Mouse (Mus musculus): ENCODE measurements around the gene Clstn3. TPM values are rescaled to one million over a fixed set of nuclear protein-coding genes. Genes with fewer than 3 reads are reported as not detected.
"Not testable (repeated sequence)": the region's sequence is repeated elsewhere in the genome, so short reads cannot be mapped to it uniquely, and the experiment has no call there.

Gene Clstn3
- total RNA-seq, 2 experiments from 2014 or later = 255 to 264 TPM

DNA sequence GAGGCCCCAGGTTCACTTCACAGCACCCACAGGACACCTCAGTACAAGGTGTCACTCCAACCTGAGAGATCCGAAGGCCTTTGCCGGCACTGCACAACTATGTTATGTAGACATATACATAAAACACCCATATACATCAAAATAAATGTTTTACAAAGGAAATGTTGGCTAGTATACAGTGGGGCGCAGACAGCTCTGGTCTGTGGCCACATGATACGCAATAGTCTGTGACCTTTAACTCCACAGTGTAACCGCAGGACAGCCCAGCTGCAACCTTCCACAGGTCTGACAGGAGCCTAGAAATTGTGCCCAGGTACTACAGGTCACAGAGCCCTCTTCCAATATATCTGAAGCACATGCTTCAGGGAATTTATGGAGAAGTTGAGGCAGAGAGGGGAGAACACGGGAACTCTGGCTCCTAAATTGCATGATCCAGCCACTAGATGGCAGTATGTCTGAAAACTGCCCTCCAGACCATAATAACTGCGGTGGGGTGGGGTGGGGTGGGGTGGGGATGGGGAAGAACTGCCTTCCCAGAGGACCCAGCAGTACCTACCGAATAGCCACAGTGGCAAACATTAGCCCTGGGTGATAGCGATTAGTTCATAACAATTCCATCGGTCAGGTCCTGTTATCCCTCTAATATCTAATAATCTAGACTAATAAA is 16.3 kb downstream of the Clstn3 start:
- DNase-seq = no peak

GRCm38 (mm10) chr6:124447356-124447755 is 17.2 kb downstream of the Clstn3 start:
- no peak for DNase-seq

GRCm38 (mm10) chr6:124446459-124446858 is 18.1 kb downstream of the Clstn3 start:
- DNase-seq = no peak

GRCm38 (mm10) chr6:124446024-124446423 is 18.6 kb downstream of the Clstn3 start:
- DNase-seq = no peak

DNA sequence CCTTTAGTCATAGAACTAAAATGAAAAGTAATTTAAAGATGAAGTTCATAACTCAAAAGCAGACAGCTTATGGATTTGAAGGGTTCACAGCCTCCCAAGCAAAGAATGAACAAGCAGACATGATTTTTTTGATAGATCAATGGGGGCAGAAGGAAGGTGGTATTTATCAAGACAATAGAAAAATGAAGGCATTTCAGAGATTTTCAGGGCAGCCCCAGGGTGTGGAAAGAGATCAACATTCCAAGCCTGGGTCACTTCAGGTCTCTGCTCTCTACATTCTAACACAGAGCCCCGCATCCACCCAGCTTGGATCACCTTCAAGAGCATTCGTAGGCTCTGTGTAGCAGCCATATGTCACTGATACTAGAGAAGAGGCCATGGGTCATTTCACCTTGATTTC is 21.3 kb downstream of the Clstn3 start:
- DNase-seq = no peak

- no peak for DNase-seq
Measured at GRCm38 (mm10) chr6:124436245-124436644, 28.3 kb downstream of the Clstn3 start.

DNA sequence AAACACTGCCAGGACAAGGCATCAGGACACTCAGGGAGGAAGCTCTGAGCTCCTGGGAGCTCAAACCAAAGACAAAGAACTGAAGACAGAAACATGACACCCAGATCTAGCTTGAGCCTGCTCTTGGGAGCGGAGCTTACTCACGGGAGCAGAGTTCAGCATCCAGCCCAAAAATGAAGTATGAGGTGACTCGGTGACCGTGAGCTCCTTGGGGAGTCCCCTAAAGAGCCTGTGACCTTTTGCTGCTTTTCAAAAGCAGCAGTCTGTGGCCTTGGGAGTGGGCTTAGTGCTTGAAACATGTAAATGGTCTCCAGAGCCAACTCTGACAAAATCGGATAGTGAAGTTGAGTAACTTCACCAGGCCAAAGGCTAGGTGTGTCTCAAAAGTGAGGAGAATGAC is 29.4 kb downstream of the Clstn3 start:
- DNase-seq = no peak

DNA sequence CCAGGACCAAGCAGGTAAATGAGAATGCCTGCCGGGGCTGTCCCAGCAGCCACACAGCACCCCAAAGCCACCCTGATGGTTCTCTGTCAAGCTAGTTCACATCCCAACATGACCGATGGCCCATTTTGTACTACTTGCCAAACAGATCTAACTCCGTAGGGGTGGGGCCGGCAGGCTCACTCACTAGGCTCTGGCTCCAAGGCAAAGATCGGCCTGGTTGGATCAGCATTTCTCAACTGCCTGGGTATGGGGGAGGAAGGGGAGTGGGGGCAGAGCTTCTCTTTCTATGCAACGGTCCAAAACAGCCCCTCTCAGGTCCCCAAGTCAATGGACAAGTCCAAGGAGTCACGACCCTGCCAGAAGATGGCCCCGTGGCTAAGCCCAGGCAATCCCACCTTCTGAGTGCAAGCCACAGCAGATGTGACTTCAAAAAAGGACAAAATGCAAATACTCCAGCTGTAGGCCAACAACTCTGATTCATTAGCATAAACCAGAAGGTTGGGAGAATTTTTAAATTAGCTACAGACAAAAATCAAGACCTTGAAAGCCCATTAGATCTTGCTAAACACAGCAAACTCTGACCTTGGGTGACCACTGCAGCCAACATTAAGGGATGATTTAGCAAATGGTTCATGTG is 30.8 kb downstream of the Clstn3 start:
- DNase-seq = no peak

- DNase-seq = no peak
Measured at GRCm38 (mm10) chr6:124430784-124431495, 33.7 kb downstream of the Clstn3 start.

DNA sequence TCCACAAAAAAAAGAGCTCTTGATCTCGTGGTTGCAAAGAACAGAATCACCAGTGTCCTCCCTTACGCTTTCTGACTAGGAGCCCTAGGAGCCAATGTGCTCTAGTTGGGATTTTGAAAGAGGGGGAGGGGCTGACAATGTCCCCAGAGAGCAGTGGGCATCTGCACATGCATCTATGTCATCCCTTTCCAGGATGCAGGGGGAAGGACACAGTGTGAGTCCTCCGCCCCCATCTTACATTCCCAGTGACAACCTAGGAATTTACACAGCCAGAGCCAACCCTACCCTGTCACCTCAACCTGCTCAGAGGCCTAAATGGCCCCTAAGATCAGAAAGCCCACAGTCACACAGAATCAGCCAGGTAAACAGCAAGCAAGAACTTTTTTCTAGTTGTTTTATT is 34.2 kb downstream of the Clstn3 start:
- no peak for DNase-seq

DNA sequence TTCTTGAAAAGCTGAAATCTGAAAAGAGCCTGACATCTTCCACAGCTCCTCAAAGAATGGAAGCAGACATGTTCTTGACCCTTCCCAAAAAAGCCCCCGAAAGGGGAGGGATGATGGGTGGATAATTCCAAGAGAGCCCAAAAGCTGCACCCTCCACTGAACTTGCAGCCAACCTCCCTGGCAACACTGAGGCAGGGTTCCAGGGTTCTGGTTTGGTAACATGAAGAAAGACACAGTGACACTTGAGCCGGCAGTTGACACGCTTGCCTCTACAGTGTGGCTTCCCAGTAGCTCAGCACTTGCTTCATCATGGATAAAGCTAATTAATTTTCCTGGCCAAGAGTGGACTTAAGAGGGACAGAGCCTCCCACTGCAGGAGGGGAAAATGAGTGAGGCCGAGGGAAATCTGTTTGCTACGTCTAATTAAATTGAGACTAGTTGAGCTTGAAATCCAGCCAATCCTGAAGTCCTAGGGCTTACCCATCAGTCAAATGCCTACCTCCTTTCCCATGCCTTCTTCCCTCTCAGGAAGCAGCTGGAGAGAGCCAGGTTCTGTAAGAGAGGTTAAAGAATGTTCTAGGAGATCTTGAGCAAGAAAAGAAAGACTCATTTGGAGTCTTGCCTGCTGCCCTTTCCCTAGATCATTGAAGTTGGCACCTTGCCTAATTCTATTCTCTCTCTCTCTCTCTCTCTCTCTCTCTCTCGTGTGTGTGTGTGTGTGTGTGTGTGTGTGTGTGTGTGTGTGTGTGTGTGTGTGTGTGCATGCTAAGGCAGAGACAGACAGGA is 36.6 kb downstream of the Clstn3 start:
- no peak for DNase-seq

GRCm38 (mm10) chr6:124427289-124427688 is 37.3 kb downstream of the Clstn3 start:
- DNase-seq = no peak

DNA sequence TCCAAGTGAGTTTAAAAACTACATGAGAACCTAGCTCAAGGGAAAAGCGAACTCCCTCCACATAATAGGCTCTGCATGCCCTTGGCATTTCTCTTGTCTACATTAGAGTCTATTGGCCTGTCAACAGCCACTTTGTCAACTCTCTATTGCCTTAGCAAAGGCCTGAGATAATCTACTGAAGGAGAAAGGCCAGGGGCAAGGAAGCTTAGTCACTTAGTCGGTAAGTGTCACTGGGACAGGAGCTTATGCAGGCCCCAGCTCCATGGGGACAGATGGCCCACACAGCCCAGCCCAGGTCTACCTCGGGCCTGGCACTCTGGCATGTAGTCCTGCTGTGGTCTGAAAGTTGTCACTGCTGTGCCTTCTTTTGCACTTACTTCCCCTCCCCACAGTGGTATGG is 38.0 kb downstream of the Clstn3 start:
- no peak for DNase-seq

GRCm38 (mm10) chr6:124425523-124425922 is 39.1 kb downstream of the Clstn3 start:
- no peak for DNase-seq

DNA sequence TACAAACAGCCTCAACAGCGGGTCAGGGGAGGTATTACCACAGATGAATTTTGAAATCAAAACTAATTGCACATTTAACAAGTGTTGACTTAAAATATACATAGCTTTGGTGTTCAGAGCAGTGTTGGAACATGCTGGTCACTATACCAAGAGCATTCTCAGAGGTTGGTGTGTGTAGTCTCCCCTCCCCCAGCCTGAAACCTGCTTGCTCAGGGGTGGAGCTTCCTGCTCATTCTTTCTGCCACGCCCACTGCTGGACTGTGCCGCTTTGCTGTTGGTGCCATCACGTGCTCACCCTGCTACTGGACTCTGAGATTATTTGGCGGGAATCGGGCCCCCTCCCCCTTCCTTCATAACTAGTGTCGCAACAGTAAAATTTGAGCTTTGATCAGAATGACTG is 39.6 kb downstream of the Clstn3 start:
- DNase-seq = not testable (repeated sequence)

- no peak for DNase-seq
Measured at GRCm38 (mm10) chr6:124424068-124424498, 40.5 kb downstream of the Clstn3 start.

GRCm38 (mm10) chr6:124418686-124419085 is 45.9 kb downstream of the Clstn3 start:
- DNase-seq = no peak

GRCm38 (mm10) chr6:124415347-124416088 is 49.1 kb downstream of the Clstn3 start:
- DNase-seq = peak; percentile 81 to 87

DNA sequence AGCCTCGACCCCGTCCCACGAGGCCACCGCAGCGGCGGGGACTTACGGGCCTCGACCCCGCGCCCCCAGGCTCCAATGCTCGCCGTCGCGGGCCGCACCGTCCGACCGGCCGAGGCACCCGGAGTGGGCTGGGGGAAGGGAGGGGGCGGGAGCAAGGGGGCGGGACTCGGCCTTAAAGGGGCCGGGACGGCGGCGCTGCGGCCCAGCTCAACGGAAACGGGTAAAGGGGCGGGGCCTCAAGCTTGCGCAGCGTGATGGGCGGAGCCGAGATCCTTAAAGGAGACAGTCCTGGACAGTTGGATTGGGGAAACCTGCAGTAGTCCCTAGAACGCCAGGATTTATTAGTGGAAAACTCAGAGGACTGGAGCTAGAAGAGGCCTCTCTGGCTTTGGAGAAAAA is 49.7 kb downstream of the Clstn3 start, which contains the start of gene Pex5:
Pex5 (minus strand) TSS at position 141 of the 399 bp plus-strand sequence.
- DNase-seq = peak; percentile 92 to 94

DNA sequence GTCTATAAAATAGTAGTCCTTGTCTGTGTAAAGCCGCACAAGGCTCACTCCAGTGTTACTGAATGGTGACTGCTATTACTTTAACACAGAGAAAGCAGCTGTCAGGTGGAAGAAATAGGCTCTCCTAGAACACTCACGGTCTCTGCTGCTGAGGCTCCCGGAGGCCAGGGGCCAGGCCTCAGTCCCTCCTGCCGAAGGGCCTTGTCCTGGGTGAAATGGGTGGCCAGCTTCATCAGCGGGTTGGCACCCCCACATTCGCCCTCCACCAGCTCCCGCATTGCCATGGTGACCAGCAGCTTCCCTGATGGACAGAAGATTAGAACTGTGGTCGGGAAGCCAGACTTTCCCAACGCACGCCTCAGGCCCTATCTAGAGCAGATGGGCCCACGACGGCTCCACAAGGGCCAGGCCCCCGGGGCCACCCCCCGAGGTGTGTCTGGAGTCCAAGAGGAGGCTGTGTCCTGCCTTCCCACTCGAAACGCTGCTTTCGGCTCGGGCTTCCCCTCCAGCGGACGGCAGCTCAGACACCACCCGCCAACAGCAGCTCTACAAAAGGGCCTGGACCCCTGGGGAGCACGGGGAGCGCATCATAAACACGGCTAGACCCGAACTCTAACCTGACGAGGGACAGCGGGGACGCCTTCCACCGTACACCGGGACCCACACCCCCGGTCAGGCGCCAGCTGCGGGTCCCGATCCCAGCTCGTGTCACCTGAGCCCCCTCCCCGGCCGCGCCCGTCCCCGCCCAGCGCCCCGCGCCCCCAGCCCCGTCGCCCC is 50.3 kb downstream of the Clstn3 start:
- DNase-seq = peak; percentile 41 to 46

DNA sequence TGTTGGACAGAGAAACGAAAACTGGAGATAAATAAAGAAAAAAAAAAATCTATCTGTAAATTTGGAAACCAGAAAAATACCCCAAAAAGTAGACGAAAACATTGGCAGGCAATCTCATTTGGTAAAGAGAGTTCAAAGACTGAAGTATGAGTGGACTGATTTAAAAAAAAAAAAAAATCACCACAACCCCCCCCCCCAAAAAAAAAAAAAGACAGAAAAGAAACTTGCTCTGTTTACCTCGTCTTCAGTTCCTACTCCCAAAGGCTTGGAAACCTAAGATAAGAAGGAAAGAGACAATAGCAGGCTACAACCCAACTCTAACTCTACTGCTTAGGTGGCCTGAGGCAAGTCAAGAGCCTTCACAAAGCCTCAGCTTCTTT is 50.8 kb downstream of the Clstn3 start:
- no peak for DNase-seq

Data from layer of hippocampus, postnatal 36 days (tissue).